Mouse (Mus musculus) T-cell, adult 2 months (primary cell): ENCODE results near the gene Raver1.

ENCODE experiments used
- DNase-seq: peaks from one replicate; pipeline ENCODE4 v3.0.0; 2022; ENCODE audit warnings: low spot score

Raver1 gene

GRCm38 (mm10) chr9:21091707-21092320, at the start of gene Raver1, which contains the start of gene Gm38431:
Raver1 (minus strand) TSS chr9:21092008.
Gm38431 (minus strand) TSS chr9:21091997.
- peak; percentile 97 for DNase-seq

DNA sequence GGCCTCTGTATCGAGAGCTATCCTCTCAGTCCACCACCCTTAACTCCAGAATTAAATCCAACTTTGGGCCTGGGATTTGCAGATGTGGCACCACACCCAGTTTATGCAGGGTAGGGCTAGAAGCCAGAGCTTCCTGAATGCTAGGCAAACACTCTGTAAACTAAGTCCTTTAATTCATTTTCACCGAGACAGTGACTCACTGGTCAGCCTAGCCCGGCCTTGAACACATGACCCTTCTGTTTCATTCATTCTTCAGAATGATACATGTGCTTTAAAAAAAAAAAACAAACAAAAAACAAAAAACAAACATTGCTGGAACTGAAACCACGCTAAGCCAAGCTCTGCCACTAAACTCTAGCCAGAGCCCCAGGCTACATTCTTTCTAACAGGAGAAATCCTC, 46.6 kb upstream of the Raver1 start:
- DNase-seq: no peak

- DNase-seq: peak; percentile 71
Measured at GRCm38 (mm10) chr9:21137229-21137628, 45.4 kb upstream of the Raver1 start.

GRCm38 (mm10) chr9:21136401-21136800, 44.6 kb upstream of the Raver1 start:
- DNase-seq: peak; percentile 54

- DNase-seq: peak; percentile 47
Measured at GRCm38 (mm10) chr9:21135941-21136381, 44.2 kb upstream of the Raver1 start.

DNA sequence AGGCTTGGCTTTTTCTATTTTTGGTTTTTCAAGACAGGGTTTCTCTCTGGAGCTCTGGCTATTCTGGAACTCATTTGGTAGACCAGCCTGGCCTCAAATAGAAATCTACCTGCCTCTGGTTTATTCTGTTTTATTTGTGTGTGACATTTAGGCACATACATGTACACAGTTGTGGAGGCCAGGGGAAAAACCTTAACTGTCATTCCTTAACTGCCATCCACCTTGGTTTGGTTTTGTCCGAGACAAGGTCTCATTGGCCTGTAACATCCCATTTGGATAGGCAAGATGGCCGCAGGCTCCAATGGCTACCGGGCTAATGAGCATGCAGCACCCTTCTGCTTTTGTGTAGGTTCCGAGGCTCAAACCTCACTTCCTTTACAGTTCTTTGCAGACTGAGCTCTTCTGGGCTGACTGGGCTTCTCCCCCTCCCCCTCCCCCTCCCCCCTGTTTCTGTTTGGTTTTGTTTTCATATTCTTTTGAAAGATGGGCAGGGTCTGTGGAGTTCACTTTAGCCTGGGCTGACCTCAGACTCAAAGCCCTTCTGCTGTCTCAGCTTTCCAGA, 43.6 kb upstream of the Raver1 start:
- no peak for DNase-seq

DNA sequence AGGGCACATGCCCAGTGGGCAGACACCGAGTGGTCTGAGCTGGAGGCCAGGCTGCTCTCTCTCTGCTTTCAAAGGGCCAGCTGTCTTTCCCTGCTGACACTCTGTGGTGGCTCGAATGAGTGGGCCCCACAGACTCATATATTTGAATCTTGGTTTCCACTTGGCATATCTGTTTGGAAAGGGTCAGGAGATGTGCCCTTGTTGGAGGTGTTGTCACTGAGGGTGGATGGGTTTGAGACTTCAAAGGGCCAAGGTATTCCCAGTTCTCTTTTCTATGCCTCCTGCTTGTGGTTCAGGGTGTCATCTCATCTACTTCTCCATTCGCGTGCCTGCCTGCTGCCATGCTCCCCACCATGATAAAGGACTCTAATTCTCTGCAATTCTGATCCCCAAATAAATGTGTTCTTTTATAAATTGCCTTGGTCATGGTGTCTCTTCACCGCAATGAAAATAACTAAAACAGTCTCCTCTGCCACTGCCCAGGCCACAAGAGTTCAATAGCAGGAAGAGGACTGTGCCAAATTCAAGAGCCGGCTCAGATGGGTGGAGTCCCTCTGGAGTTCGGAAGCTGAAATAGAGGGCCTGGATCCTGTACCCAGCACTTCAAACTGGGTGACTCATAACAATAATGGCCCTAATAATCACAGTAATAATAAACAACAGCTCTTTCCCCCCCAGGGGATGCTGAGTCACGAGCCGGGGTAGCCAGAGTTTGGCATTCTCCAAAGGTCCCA, 43.0 kb upstream of the Raver1 start:
- DNase-seq: no peak

- DNase-seq: peak; percentile 73
Measured at GRCm38 (mm10) chr9:21133064-21133707, 41.4 kb upstream of the Raver1 start.

DNA sequence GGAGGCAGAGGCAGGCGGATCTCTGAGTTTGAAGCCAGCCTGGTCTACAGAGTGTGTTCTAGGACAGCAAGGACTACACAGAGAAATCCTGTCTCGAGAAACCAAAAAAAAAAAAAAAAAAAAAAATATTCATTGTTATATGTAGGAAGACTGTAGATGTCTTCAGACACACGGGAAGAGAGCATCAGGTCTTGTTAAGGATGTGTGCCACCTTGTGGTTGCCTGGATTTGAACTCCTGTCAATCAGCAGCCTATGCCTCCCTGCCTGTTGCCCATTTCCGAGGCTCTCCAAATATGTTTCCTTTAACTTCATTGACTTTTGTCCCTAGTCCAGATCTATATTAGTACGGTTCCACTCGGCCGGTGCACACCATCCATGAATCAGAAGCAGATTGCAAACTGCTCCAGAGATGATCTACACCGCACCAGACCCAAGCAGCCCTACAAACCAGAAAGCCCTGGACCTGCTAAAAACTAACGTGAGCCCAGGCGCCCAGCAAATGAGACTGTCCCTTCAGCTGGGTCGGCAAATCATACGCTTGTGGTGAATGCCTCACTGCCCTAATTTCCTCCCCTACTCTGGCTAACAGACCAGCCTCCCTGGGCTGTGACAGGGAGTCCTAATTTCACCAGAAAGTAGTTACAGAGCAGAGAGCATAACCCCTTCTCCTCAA, 40.4 kb upstream of the Raver1 start:
- DNase-seq: no peak

DNA sequence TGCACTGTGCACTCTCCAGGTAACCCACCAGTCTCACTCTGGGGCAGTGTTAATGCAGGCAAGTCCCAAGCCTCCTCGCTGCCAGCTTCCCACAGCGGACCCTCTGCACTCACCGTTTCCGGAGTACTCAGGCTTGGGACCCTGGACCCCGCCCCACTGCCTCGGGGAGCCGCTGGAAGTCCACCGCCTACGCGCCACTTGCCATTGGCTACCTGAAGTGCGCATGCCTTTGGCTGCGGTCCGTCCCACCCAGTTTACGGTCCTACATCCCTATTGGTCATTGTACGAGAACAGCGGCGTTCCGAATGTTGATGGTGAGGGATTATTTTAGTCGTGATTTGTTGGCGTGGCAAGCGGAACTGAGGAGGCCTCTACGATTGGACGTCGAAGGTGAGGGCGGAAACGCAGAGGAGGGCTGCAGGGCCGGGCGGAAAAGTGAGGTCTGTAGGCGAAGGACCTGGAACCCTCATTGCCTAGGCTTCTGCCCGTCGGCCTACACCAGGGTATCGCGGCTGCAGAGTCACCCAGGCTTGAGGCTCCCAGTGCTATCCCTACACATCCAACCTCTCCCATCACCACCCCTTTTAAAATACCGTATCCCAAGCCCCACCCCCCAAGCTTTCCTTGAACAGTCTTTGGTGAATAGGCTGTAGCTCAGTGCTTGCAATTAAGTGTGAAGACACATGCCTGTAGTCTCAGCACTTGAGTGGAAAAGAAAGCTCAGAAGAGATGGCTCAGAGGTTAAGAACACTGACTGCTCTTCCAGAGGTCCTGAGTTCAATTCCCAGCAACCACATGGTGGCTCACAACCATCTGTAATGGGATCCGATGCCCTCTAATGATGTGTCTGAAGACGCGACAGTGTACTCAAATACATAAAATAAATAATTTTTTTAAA, 39.5 kb upstream of the Raver1 start, which contains the start of gene Tyk2:
Gene Tyk2, minus strand, starts transcription at position 185 of the 898 bp plus-strand sequence.
- peak; percentile 90 for DNase-seq

- no peak for DNase-seq
Measured at GRCm38 (mm10) chr9:21126259-21126627, 34.4 kb upstream of the Raver1 start.

DNA sequence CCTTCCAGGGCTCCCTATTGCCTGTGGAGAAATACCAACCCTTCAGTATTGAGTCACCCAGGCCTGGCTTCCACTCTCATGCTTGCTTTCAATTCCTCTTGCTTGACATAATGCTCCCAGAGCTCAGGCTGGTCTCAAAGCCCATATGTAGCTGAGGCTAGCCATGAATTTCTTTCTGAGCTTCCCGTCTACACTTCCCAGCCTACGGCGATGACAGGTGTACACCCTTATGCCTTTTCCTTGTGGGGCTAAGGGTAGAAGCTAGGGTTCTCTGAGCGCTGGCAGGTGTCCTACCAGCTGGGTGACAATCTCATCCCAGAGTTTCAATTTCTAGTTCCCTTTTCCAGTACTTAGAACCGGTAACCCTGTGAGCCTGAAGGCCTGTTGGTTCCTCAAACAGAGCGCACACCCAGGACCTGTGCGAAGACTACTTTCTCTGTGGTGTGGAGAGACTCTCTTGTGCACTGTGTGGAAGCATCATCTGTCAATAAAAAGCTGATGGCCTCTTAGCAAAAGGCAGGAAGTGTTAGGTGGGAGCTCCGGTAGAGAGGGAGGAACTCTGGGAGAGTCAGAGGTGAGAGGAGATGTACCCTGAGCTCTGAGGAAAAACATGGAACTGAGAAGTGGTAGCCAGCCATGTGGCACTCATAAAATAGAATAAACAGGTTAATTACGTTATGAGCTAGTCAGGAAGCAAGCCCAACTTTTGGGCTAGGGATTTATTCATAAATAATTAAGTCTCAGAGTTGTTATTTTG, 33.9 kb upstream of the Raver1 start:
- no peak for DNase-seq

- no peak for DNase-seq
Measured at GRCm38 (mm10) chr9:21124837-21125236, 33.0 kb upstream of the Raver1 start.

- no peak for DNase-seq
Measured at GRCm38 (mm10) chr9:21121483-21121882, 29.7 kb upstream of the Raver1 start.

- no peak for DNase-seq
Measured at GRCm38 (mm10) chr9:21117073-21117472, 25.3 kb upstream of the Raver1 start.

DNA sequence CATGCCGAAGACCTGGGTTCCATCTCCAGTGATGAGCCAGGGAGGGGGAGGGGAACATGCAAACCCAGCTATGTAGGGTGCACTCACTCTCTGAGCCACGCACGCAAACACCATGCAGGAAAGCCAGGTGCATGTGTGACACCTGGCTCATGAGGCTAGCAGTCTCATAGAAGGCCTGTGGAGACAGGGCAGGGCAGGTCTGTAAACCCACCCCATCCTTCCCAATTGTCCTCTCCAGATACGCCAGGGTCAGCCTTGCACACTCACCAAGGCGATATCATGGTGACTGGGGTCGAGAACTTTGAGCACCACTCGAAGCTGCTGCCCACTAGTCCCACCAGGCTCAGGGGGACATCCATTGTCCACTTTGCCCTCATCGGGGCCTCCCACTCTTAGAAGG, 23.3 kb upstream of the Raver1 start:
- DNase-seq: no peak

DNA sequence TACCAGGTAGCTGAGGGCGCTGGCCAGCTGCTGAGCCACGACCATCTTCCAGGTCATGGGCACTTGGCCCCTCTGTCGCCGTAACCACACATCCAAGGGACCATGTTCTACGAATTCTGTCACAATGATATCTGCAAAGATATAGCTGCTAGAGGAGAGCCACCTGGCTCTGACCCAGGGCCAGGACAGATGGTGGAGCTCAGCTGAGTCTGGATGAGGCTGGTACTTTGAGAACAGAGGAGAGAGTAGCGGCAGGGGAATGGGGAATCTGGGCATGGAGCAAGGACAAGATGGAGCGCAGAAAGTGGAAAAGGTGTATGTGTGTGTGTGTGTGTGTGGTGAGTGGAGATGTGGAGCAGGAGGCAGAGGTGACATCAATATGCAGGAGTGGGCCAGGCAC, 22.4 kb upstream of the Raver1 start:
- no peak for DNase-seq

GRCm38 (mm10) chr9:21113751-21114150, 21.9 kb upstream of the Raver1 start:
- DNase-seq: no peak

DNA sequence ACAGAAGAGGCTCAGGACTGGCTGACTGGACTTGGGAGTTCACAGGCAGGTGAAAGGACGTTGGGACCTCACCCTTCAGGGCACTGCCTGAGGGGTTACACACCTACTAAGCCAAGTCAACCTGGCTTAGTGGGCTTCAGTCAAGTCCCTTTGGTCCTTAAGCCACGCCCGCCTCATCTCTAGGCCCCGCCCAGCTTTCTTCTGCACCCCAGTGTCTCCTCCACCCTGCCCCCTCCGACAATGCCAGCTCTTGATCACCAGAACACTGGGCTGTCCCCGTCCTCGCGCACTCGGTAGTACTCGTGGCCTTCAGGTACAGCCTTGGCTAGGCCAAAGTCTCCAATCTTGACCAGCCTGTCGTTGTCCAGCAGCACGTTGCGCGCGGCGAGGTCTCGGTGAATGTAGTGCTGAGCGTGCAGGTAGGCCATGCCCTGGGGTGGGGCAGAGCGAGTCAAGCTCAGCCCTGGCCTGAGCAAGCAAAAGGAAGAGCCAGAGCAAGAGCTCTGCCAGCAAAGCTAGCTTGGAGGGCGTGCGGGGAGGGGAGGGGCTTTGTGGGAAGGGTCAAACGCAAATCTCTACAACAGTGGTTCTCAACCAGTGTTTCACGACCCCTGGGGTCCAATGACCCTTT, 15.9 kb upstream of the Raver1 start:
- DNase-seq: no peak
